Mouse (Mus musculus) A20 (cell line): ENCODE data around the gene C8a.

Experiments used
- DNase-seq: peaks from one replicate; pipeline ENCODE4 v3.0.0-alpha.2; 2011; ENCODE audit warnings: low read depth, low spot score

Gene C8a

GRCm38 (mm10) chr4:104842204-104842603 is 34.0 kb downstream of the C8a start:
- no peak for DNase-seq

- DNase-seq, result no peak
Observed at GRCm38 (mm10) chr4:104838342-104838741, 37.9 kb downstream of the C8a start.

- no peak for DNase-seq
Observed at GRCm38 (mm10) chr4:104835096-104835495, 41.1 kb downstream of the C8a start.

- DNase-seq, result no peak
Observed at GRCm38 (mm10) chr4:104828939-104829338, 47.3 kb downstream of the C8a start.

GRCm38 (mm10) chr4:104824381-104825077 is 51.7 kb downstream of the C8a start:
- DNase-seq, result no peak

GRCm38 (mm10) chr4:104823597-104824101 is 52.5 kb downstream of the C8a start:
- no peak for DNase-seq

GRCm38 (mm10) chr4:104819891-104820290 is 56.3 kb downstream of the C8a start:
- no peak for DNase-seq

- DNase-seq, result no peak
Observed at GRCm38 (mm10) chr4:104818986-104819385, 57.2 kb downstream of the C8a start.

GRCm38 (mm10) chr4:104817509-104817908 is 58.7 kb downstream of the C8a start:
- DNase-seq, result no peak

GRCm38 (mm10) chr4:104816519-104817232 is 59.5 kb downstream of the C8a start:
- DNase-seq, result no peak

GRCm38 (mm10) chr4:104813617-104814016 is 62.6 kb downstream of the C8a start:
- no peak for DNase-seq

- DNase-seq, result no peak
Observed at GRCm38 (mm10) chr4:104810710-104811286, 65.4 kb downstream of the C8a start.

- DNase-seq, result no peak
Observed at GRCm38 (mm10) chr4:104805414-104806257, 70.6 kb downstream of the C8a start.

- no peak for DNase-seq
Observed at GRCm38 (mm10) chr4:104804100-104804499, 72.1 kb downstream of the C8a start.

GRCm38 (mm10) chr4:104801625-104802024 is 74.6 kb downstream of the C8a start:
- no peak for DNase-seq

- DNase-seq, result no peak
Observed at GRCm38 (mm10) chr4:104798951-104799350, 77.2 kb downstream of the C8a start.

GRCm38 (mm10) chr4:104792111-104792510 is 84.1 kb downstream of the C8a start:
- DNase-seq, result no peak

GRCm38 (mm10) chr4:104782346-104782745 is 93.9 kb downstream of the C8a start:
- peak; percentile 73 for DNase-seq

GRCm38 (mm10) chr4:104781441-104781840 is 94.8 kb downstream of the C8a start:
- DNase-seq, result peak; percentile 6

GRCm38 (mm10) chr4:104779460-104779859 is 96.7 kb downstream of the C8a start:
- DNase-seq, result no peak

- DNase-seq, result no peak
Observed at GRCm38 (mm10) chr4:104775601-104776000, 100.6 kb downstream of the C8a start.

GRCm38 (mm10) chr4:104770331-104770730 is 105.9 kb downstream of the C8a start:
- no peak for DNase-seq
